Comparison of ENCODE assay signal across 25 mouse cellular contexts in the genomic region with DNA sequence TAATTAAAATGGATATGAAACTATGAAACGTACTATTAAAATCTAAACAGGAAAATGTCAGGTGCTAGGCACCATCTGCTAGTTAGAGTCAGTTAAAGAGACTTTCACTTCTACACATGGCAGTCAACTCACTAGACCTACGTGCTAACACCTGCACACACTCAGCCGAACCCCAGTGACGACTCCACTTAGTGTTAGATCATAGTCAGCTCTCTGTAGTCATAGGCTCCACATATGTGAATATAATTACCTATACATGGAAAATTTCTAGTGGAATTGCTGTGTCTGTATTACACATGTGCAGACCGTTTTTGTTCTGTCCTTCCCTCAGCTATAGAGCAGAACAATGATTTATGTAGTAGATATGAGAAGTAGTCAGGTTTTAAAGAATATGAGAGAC.
"Had no signal": no experiment of that assay in that cellular context is flagged by ENCODE, and none has a peak within 500 bp of the region (broad histone marks: within the 10 kb centered on the region; RNA-seq: fewer than 3 reads in every experiment).

No protein-coding gene starts in this region.

- H3K27ac ChIP-seq: gastrocnemius, adult 2 months; heart, adult 2 months; heart, embryonic 13.5 days; heart, embryonic 15.5 days; hindbrain, embryonic 13.5 days; hindbrain, embryonic 15.5 days; hindbrain, postnatal 0 days; limb, embryonic 12.5 days; liver, embryonic 13.5 days; liver, embryonic 15.5 days had no signal

- H3K4me3 ChIP-seq: gastrocnemius, adult 2 months; heart, adult 2 months; heart, embryonic 13.5 days; heart, embryonic 15.5 days; hindbrain, embryonic 13.5 days; hindbrain, embryonic 15.5 days; limb, embryonic 12.5 days; liver, embryonic 13.5 days; liver, embryonic 15.5 days had no signal

- H3K9ac ChIP-seq: heart, embryonic 13.5 days; heart, embryonic 15.5 days; hindbrain, embryonic 13.5 days; hindbrain, embryonic 15.5 days; limb, embryonic 12.5 days; liver, embryonic 13.5 days; liver, embryonic 15.5 days had no signal

- H3K4me2 ChIP-seq: heart, embryonic 11.5 days; heart, embryonic 13.5 days; heart, embryonic 15.5 days; hindbrain, embryonic 13.5 days; hindbrain, embryonic 15.5 days; limb, embryonic 12.5 days; liver, embryonic 11.5 days; liver, embryonic 13.5 days; liver, embryonic 15.5 days had no signal

- ATAC-seq: hindbrain, postnatal 0 days; intestine, embryonic 16.5 days had no signal

- DNase-seq: gastrocnemius, adult 2 months; gastrocnemius, postnatal 10 days; gastrocnemius, postnatal 25 days; heart, adult 2 months; heart, postnatal 14 days; heart, postnatal 36 days; kidney, adult 18-20 months; kidney, adult 8-10 months; kidney, postnatal 10 days; kidney, postnatal 25 days; layer of hippocampus, adult 9-11 months; layer of hippocampus, postnatal 36 days; left cerebral cortex, postnatal 4 days; liver; liver, embryonic 13.5 days had no signal

- H3K4me1 ChIP-seq: heart, embryonic 15.5 days; hindbrain, embryonic 13.5 days; liver, embryonic 13.5 days; liver, embryonic 15.5 days had no signal

- H3K9me3 ChIP-seq: heart, embryonic 15.5 days; hindbrain, embryonic 13.5 days; hindbrain, embryonic 15.5 days; limb, embryonic 12.5 days; liver, embryonic 13.5 days; liver, embryonic 15.5 days had no signal

- H3K36me3 ChIP-seq: heart, embryonic 13.5 days; heart, embryonic 15.5 days; hindbrain, embryonic 13.5 days; hindbrain, embryonic 15.5 days; limb, embryonic 12.5 days; liver, embryonic 13.5 days; liver, embryonic 15.5 days had no signal

- H3K27me3 ChIP-seq: heart, embryonic 13.5 days; heart, embryonic 15.5 days; hindbrain, embryonic 13.5 days; hindbrain, embryonic 15.5 days; limb, embryonic 12.5 days; liver, embryonic 13.5 days; liver, embryonic 15.5 days had no signal
